Mouse (Mus musculus): ENCODE data around the gene Thsd7a. TPM values are rescaled to one million over a fixed set of nuclear protein-coding genes. Genes with fewer than 3 reads are reported as not detected.

Gene Thsd7a
- total RNA-seq, 2 experiments from 2014 or later = 0.51 TPM; not detected in 1

GRCm38 (mm10) chr6:12518283-12518903, 230.8 kb downstream of the Thsd7a start:
- ATAC-seq (ENCODE audit: poor library complexity, severe bottlenecking) = no peak

- no peak for ATAC-seq (ENCODE audit: poor library complexity, severe bottlenecking)
These were observed 231.5 kb downstream of the Thsd7a start for GRCm38 (mm10) chr6:12517726-12518125.

- no peak for ATAC-seq (ENCODE audit: poor library complexity, severe bottlenecking)
These were observed 242.3 kb downstream of the Thsd7a start for GRCm38 (mm10) chr6:12506877-12507276.

- ATAC-seq (ENCODE audit: poor library complexity, severe bottlenecking) = no peak
These were observed 245.3 kb downstream of the Thsd7a start for GRCm38 (mm10) chr6:12503867-12504266.

- no peak for ATAC-seq (ENCODE audit: poor library complexity, severe bottlenecking)
These were observed 248.3 kb downstream of the Thsd7a start for GRCm38 (mm10) chr6:12500888-12501287.

- ATAC-seq (ENCODE audit: poor library complexity, severe bottlenecking) = no peak
These were observed 249.3 kb downstream of the Thsd7a start for GRCm38 (mm10) chr6:12499866-12500265.

GRCm38 (mm10) chr6:12493571-12493970, 255.6 kb downstream of the Thsd7a start:
- no peak for ATAC-seq (ENCODE audit: poor library complexity, severe bottlenecking)

GRCm38 (mm10) chr6:12488882-12489281, 260.3 kb downstream of the Thsd7a start:
- no peak for ATAC-seq (ENCODE audit: poor library complexity, severe bottlenecking)

- no peak for ATAC-seq (ENCODE audit: poor library complexity, severe bottlenecking)
These were observed 267.6 kb downstream of the Thsd7a start for GRCm38 (mm10) chr6:12481527-12482163.

GRCm38 (mm10) chr6:12478359-12478758, 270.9 kb downstream of the Thsd7a start:
- ATAC-seq (ENCODE audit: poor library complexity, severe bottlenecking) = no peak

GRCm38 (mm10) chr6:12470935-12471334, 278.3 kb downstream of the Thsd7a start:
- ATAC-seq (ENCODE audit: poor library complexity, severe bottlenecking) = no peak

- no peak for ATAC-seq (ENCODE audit: poor library complexity, severe bottlenecking)
These were observed 281.7 kb downstream of the Thsd7a start for GRCm38 (mm10) chr6:12467339-12468124.

- ATAC-seq (ENCODE audit: poor library complexity, severe bottlenecking) = no peak
These were observed 290.4 kb downstream of the Thsd7a start for GRCm38 (mm10) chr6:12458841-12459240.

- ATAC-seq (ENCODE audit: poor library complexity, severe bottlenecking) = no peak
These were observed 291.8 kb downstream of the Thsd7a start for GRCm38 (mm10) chr6:12457451-12457850.

GRCm38 (mm10) chr6:12454876-12455485, 294.2 kb downstream of the Thsd7a start:
- no peak for ATAC-seq (ENCODE audit: poor library complexity, severe bottlenecking)

GRCm38 (mm10) chr6:12454132-12454531, 295.1 kb downstream of the Thsd7a start:
- ATAC-seq (ENCODE audit: poor library complexity, severe bottlenecking) = no peak

GRCm38 (mm10) chr6:12448851-12449250, 300.4 kb downstream of the Thsd7a start:
- ATAC-seq (ENCODE audit: poor library complexity, severe bottlenecking) = no peak

GRCm38 (mm10) chr6:12445486-12445885, 303.7 kb downstream of the Thsd7a start:
- no peak for ATAC-seq (ENCODE audit: poor library complexity, severe bottlenecking)

- no peak for ATAC-seq (ENCODE audit: poor library complexity, severe bottlenecking)
These were observed 309.6 kb downstream of the Thsd7a start for GRCm38 (mm10) chr6:12439561-12439960.

- ATAC-seq (ENCODE audit: poor library complexity, severe bottlenecking) = no peak
These were observed 330.1 kb downstream of the Thsd7a start for GRCm38 (mm10) chr6:12419070-12419469.

- ATAC-seq (ENCODE audit: poor library complexity, severe bottlenecking) = no peak
These were observed 332.2 kb downstream of the Thsd7a start for GRCm38 (mm10) chr6:12416976-12417375.

Data from megakaryocyte, adult 5-6 weeks (primary cell).